Mouse (Mus musculus): Measurements from ENCODE around the gene Sptssa.

- TF ChIP-seq CTCF (IDR thresholded peaks at IDR 0.05; ENCODE audit: extremely low read depth, insufficient read depth, insufficient read length, insufficient replicate concordance) (no peak), POLR2A (IDR thresholded peaks at IDR 0.05; ENCODE audit: low read depth, low read length) (no peak)
Measured at GRCm38 (mm10) chr12:54655292-54656038, 908 bp downstream of the Sptssa start.

Measured in spleen, adult 2 months (tissue).